Mouse (Mus musculus): ENCODE measurements around the gene 4930556J24Rik.
"Not testable (repeated sequence)": the region's sequence is repeated elsewhere in the genome, so short reads cannot be mapped to it uniquely, and the experiment has no call there.

4930556J24Rik gene

DNA sequence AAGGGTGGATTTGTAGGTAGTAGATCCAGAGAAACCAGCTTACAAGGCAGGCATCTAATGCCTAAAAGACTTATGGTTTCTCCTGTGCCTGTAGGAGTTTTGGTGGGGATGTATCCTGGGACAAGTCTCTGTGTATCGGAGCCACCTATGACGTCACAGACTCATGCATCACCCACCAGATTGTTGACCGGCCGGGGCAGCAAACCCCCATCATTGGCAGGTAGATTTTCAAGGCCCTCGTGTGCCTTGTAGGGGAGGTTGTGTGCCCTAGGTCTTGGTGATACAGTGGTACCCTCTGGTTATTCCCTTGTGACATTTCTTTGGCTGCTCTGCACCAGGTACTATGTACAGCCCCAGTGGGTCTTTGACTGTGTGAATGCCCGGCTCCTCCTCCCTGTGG is at the start of gene 4930556J24Rik:
Gene 4930556J24Rik (minus strand): TSS at position 101 of the 400 bp plus-strand sequence.
- in situ Hi-C loops (cut with MboI; ENCODE audit: low sequenced_read_pairs), result no loop called here

DNA sequence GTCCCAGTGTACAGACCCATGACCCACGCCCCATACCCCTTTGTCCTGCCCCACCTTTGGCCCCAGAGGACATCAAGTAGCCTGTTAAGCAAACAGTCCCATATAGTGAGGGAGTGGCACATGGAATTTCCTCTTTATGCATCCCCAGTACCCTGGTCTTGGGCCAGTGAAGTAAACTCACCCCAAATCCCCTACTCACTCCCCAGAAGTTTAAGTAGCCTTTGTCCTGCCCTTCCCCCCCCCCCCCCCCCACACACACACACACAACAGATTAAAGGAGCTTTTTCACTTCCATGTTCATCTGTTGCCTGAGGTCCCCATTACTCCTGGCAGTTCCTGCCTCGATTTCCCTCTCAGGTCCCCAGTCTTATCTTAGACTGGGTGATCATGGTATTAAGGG is 46.7 kb upstream of the 4930556J24Rik start:
- in situ Hi-C loops (cut with MboI; ENCODE audit: low sequenced_read_pairs), result no loop called here

DNA sequence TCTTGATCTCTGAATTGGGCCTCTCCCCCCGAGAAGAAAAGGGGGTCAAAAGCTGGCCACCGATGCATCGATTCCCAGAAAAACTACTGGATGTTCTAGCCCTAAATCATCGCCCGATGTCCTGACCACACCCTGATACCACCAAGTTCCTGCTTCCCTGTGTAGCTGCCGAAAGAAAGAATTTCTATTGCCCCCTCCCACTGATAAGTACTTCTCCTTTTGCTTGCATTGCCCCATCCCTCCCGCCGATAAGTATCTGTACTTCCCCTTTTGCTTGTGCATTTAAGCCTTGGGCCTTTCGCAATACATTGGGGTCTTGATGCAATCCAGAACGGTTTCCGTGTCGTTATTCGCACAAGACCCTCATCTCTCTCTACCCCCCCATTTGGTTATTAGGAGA is 45.5 kb upstream of the 4930556J24Rik start:
- in situ Hi-C loops (cut with MboI; ENCODE audit: low sequenced_read_pairs), result not testable (repeated sequence)

DNA sequence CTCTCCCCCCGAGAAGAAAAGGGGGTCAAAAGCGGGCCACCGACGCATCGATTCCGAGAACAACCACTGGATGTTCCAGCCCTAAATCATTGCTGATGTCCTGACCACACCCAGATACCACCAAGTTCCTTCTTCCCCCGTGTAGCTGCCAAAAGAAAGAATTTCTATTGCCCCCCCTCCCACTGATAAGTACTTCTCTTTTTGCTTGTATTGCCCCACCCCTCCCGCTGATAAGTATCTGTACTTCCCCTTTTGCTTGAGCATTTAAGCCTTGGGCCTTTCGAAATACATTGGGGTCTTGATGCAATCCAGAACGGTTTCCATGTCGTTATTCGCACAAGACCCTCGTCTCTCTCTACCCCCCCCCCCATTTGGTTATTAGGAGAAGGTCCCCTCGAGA is 39.2 kb upstream of the 4930556J24Rik start:
- in situ Hi-C loops (cut with MboI; ENCODE audit: low sequenced_read_pairs), result not testable (repeated sequence)

DNA sequence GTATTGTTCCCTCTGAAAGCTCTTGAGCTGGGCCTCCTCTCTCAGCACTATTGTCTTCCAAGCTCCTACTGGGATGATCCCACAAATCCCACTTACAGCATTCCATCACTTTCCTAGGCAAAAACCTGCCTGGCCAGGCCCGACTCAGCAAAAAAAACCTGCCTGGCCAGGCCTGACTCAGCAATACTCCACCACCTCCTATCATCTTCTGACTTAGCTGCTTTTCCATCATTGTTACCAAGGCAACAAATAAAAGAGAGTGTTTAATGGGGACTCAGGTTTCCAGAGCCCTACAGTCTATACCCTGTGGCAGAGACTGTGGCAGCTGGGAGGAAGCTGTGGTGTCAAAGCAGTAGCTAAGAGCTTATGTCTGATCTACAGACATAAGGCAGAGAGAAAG is 36.0 kb upstream of the 4930556J24Rik start:
- in situ Hi-C loops (cut with MboI; ENCODE audit: low sequenced_read_pairs), result no loop called here

DNA sequence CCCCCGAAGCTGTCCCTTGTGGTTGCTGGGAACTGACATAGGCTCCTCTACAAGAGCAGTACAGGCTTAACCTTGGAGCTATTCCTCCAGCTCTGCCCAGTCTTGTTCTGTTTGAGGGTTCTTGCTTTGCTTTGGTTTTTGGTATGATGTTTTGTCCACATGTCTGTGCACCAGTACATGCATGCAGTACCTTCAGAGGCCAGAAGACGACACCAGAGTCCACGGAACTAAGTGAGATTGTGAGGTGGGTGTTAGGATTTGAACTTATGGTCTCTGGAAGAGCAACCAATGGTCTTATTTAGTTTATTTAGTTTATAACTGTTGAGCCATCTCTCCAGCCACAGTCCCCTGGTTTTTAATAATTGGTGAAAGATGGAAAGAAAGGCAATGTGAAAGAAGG is 29.9 kb upstream of the 4930556J24Rik start:
- in situ Hi-C loops (cut with MboI; ENCODE audit: low sequenced_read_pairs), result loop anchor here (5.0 kb wide), 1 partner anchor 71 kb away; no protein-coding TSS in a partner anchor

DNA sequence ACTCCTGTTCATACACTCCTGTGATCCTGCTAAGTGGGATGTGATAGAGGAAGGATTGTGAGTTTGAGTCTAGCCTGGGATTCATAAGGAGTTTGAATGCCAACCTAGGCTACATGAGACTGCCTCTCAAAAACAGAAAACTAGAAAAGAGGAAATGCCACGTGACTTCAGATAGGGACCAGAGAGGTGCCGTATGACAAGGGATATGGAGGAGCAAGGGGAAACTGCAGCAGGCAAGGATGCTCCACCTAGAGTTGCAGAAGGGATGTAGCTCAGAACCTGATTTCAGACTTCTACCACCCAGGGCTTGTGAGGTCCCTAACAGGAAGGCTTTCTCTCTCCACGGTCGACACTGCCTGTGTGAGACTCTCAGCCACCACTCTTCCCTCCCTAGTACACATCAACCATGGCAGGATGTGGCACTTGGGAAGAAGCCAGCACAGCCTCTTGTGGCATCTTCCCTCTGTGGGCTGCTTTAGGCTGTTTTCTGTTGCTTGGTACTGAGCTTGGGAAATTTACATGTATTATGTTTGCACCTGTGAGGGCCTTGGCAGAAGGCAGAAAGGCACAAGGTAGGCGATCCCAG is 28.7 kb upstream of the 4930556J24Rik start:
- in situ Hi-C loops (cut with MboI; ENCODE audit: low sequenced_read_pairs), result loop anchor here (5.0 kb wide), 1 partner anchor 72 kb away; no protein-coding TSS in a partner anchor

DNA sequence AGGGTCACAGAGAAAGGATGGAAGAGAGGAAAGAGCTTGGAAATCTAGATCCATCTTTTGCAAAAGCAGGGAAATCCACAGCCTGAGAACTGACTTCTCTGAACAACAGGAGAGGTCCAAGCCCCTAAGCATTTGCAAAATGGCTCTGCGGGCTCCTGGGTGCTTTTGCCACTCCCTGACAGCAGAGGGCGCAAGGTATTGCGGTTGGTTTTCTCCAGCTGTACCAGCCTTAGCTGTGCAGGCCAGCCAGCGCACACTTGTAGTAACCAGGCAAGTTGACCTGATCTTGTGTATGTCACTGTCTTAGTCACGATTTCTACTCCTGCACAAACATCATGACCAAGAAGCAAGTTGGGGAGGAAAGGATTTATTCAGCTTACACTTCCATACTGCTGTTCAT is 25.0 kb upstream of the 4930556J24Rik start:
- in situ Hi-C loops (cut with MboI; ENCODE audit: low sequenced_read_pairs), result no loop called here

DNA sequence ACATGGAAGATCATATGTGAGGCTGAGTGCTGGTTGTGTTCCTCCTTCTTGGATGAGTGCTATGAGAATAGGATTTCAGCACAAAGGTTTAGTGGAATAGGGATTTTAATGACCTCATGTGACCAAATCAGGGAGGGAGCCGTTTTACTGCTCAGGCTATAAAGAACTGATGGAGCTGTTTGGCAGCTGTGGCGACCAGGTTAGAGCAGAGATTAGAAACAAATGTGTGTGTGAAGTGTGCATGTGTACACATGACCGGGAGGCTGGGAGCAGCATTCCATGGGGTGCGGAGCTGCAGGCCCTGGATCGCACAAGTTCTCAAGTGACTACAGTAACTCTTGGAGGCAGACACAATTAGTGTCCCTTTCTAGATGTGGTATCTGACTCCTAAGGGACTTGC is 23.0 kb upstream of the 4930556J24Rik start:
- in situ Hi-C loops (cut with MboI; ENCODE audit: low sequenced_read_pairs), result no loop called here

DNA sequence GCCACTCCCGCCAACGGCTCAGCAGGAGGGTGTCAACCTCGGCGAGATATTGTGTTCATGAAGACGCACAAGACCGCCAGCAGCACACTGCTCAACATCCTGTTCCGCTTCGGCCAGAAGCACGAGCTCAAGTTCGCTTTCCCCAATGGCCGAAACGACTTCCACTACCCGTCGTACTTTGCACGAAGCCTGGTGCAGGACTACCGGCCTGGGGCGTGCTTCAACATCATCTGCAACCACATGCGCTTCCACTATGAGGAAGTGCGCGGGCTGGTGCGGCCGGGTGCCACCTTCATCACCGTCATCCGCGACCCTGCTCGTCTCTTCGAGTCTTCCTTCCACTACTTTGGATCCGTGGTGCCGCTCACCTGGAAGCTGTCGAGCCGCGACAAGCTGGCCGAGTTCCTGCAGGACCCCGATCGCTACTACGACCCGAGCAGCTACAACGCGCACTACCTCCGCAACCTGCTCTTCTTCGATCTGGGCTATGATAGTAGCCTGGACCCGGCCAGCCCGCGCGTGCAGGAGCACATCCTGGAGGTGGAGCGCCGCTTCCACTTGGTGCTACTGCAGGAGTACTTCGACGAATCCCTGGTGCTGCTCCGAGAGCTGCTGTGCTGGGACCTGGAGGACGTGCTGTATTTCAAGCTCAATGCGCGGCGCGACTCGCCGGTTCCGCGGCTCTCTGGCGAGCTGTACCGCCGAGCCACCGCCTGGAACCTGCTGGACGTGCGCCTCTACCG is 21.6 kb upstream of the 4930556J24Rik start:
- in situ Hi-C loops (cut with MboI; ENCODE audit: low sequenced_read_pairs), result no loop called here

DNA sequence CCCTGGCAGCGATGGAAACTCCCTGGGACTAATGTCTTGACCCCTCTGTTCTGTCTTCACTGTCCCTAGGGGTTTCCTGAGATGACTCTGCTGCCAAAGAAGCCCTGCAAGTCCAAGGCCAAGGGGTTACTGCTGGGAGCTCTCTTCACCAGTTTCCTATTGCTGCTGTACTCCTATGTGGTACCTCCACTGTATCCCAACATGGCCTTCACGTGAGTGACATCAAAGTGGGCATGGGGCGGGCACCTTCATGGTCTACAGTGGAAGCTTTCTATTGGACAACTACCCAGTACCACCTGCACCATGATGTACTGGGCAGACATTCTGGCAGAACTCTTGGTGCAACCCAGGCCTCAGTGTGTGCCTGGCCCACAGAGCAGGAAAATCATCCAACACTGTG is 20.3 kb upstream of the 4930556J24Rik start:
- in situ Hi-C loops (cut with MboI; ENCODE audit: low sequenced_read_pairs), result no loop called here

DNA sequence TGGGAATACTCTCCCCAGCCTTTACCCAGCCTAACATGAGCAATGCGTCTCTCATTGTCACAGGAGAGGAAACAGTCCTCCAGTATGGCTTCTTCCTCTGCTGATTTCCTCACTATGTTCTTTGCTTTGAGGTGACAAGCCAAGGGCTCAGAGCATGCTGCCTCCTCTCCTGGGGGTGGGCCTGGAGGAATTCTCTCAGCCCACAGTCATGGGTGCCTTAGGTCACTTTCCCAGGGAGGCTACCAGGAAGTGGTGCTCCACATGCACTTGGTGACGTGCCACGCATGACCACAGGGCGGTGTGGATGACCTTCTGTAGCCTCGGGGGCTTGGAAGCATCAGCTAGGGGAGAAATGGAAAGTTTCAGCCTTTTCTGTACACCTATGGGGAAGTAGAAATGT is 18.9 kb upstream of the 4930556J24Rik start:
- in situ Hi-C loops (cut with MboI; ENCODE audit: low sequenced_read_pairs), result no loop called here

DNA sequence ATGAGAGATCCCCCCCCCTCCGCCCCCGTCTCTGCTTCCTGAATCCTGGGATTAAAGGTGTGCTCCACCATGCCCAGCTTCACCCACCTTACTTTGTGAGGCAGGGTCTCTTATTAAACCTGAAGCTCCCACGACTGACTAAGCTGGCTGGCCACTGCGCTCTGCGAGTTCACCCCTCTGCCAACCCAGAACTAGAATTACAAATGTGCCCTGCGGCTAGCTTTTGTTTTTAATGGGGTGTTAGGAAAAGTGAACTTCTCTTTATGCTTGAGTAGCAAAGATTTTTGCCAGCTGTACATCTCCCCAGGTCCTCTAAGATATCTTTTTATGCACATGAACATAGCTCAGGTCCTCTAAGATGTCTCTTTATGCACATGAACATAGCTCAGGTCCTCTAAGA is 17.3 kb upstream of the 4930556J24Rik start:
- in situ Hi-C loops (cut with MboI; ENCODE audit: low sequenced_read_pairs), result no loop called here

DNA sequence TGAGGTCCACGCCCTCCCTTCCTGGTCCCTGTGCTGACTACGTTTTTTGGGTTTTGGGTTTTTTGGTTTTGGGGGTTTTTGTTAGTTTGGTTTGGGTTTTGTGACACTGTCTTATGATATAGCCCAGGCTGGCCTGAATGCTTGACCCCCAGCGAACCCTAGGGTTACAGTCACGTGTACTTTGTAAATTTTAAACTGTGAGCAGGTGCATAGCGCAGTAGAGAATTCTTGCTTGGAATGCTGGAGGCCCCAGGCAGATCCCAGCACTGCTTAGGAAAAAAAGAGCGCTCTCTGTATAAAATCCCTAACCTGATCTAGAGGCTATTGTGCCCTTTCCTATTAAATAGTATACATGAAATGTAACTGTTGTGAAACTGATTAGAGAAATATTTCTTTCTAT is 16.6 kb upstream of the 4930556J24Rik start:
- in situ Hi-C loops (cut with MboI; ENCODE audit: low sequenced_read_pairs), result no loop called here

DNA sequence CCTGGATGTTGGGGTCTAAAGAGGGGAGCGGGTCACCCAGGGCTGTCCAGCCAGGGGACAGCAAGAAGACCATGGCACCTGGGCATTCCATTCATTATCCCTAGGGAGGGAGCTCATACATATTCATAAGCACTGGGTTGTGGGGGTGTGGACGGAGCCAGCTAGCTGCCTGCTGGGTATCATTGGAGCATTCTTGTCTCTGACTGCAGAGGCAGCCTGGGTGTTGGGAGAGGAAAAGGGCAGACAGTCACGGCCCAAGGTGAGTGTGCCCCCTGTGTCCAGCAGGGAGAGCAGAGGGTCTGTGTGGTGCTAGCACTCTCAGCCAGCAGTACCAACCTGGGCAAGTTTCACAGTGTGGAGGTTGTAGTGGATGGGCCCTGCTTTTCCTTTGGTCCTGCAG is 13.2 kb upstream of the 4930556J24Rik start:
- in situ Hi-C loops (cut with MboI; ENCODE audit: low sequenced_read_pairs), result no loop called here

DNA sequence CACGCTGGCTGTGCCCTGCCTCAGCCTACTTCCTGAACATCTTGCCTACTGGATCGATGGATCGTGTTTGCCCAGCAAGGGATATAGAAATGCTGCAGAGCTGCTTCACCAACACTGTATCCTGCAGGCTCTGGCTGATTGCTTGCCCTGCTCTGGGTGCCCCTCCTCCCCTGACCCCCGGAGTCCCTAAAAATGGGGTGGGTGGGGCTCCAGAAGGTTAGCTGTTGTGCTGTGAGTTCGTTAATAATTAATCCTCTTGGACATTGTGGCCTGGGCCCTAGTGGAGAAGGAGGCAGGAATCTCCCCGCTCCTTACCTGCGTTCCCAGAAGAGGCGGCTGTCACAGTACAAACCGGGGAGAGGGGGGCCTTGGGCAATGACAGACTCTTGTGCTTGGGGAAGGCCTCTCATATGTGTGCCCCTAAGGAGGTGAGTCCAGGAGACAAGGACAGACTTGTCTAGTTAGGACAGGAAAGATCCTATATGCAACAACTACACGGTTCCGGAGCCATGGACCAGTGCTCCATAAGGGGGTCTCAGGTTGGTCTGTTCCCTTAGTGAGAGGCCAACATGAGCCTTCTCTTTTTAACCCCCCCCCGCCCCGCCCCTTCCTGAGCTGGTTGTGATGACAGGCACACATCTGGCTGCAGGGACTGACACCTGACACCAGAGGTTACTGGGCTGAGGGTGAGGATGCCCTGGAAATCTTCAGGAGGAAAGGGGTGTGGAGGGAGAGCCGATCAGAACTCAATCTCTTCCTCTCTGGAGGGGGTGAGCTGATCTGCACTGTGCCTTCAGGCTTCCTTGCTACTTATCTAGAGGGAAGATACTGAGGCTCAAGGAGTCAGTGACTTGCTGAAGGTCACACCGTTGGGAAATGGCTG is 7.5 kb upstream of the 4930556J24Rik start:
- in situ Hi-C loops (cut with MboI; ENCODE audit: low sequenced_read_pairs), result no loop called here

DNA sequence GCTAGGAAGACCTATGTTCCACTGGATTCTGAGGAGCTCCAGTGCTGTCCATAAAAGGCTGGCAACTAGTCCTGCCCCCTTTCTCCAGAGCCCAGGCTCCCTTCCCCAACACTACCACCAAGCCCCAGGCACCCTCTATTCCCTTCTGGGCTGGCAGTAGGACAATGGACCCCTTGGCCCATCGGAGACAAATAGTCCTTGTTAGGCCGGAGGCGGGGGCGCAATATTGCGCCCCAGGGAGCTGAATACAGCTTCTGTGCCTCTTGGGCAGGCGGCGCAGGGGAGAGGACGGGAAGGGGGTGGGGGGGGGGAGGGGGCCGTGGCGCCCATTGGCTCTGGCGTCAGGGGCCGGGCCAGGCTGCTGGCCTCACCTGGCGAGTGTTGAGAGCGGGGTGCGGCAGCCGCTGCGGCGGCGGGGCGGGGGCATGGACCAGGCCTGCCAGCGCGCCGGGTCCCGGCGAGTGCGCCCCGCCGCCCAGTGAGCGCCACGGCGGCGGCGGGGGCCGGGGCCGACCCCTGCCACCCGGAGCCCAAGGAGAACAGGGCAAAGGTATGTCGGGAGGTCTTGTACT is 6.8 kb upstream of the 4930556J24Rik start, which contains the start of gene Gal3st1:
Gene Gal3st1 (plus strand): TSS at position 346 of the 572 bp plus-strand sequence.
- in situ Hi-C loops (cut with MboI; ENCODE audit: low sequenced_read_pairs), result no loop called here

DNA sequence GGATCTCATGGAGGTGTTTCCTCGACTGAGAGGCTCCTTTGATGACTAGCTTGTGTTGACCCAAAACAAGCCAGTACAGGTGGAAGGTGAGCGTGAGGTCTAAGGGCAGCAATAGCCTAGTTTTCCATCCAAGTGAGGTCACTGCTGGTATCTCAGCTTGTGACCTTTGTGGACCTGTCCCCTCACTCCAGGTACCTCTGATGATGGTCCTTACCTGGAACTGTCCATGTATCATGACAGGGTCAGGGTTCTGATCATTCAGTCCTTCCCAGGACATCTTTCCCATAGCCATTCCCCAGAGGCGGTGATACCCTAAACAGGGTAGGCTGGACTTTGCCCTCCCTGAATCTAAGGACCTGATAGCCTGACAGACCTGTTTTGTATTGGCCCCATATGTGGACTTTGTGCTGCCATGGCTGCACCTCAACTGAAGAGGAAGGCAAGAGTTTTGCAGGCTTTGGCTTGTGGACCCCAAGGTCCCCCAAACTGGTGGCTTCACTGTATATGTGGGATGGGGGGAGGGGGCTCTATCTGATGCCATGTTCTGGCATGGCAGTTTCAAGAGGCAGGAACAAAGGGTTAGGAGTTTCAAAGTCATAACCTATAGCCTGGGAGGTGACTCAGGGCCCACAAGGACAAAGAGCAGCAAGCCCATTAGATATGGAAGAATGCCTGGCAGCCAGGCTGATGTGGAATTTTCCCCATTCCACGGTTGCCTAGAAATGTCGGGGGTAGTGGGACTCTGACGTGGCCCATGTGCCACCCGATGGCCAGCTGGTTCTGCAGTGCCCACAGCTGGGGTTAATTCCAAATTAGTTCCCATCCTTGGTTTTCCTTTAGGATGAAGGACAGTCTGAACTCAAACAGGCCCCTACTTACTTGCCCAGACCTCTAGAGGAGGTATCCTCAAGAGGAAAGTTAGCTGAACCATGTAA is 6.0 kb upstream of the 4930556J24Rik start:
- in situ Hi-C loops (cut with MboI; ENCODE audit: low sequenced_read_pairs), result no loop called here

DNA sequence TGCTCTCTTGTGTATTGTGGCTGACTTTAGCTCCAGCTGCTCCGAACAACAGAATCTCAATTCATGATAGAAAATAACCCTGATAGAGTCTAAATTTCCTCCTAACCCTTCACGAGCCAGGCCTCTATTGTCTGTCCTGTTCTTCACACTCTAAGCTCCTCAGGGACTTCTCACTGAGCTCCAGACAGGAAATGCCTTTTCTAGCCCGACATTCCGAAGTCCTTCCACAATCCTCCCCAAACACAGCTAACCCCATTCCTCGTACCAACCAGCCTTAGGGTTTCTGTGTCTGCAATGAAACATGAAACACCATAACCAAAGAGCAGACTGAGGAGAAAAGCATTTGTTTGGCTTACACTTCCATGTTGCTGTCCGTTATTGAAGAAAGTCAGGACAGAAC is 5.0 kb upstream of the 4930556J24Rik start:
- in situ Hi-C loops (cut with MboI; ENCODE audit: low sequenced_read_pairs), result no loop called here

DNA sequence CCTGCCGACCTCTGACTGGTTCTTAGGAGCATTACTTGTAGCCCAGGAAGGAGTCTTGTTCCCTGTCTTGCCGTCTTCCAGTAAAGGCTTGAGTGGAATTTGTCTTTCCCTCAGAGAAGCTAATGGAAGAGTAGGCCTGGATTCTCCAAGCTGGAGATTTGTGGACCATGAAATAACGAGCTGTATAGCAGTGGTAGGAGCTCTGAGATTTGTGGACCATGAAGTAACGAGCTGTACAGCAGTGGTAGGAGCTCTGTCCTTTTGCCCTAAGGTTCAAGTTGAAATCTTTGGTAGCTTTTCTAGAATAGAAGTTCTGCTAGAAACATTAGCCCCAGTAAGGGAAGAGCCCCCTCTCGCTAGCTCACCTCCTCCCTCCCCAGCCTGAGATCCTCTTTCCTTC is 1.8 kb upstream of the 4930556J24Rik start:
- in situ Hi-C loops (cut with MboI; ENCODE audit: low sequenced_read_pairs), result no loop called here
